Mouse (Mus musculus): ENCODE data around the gene Tdrd3. TPM values are rescaled to one million over a fixed set of nuclear protein-coding genes. Genes with fewer than 3 reads are reported as not detected.
A peak's percentile ranks its signal among the peaks of the same experiment; 100 is the strongest.

Gene Tdrd3
- polyA plus RNA-seq (2014; fragmentation: Nextera tagmentation; extraction: Ambion mirVana) = 20.0 and 20.5 TPM in 2 replicates

- under 1% methylated on average over 85 of the region's 85 CpGs for WGBS
- H3K4me3 ChIP-seq (ENCODE audit: low read depth, low read length) = peak within 1 kb of the TSS; percentile 70
- peak within 1 kb of the TSS; percentile 94 for H3K9ac ChIP-seq (ENCODE audit: low read depth, low read length)
- no peaks in the 10 kb centered on the region for H3K27me3 ChIP-seq (replicated peaks; ENCODE audit: control insufficient read depth, insufficient read depth, low read length)
- peak within 1 kb of the TSS; percentile 79 for H3K4me2 ChIP-seq
- H3K27ac ChIP-seq (ENCODE audit: low read depth, low read length) = peak within 1 kb of the TSS; percentile 98
- peaks cover 5% of the 10 kb centered on the region for H3K4me1 ChIP-seq (replicated peaks; ENCODE audit: control insufficient read depth, insufficient read depth, low read length)
- H3K9me3 ChIP-seq (ENCODE audit: control insufficient read depth, low read length) = no peaks in the 10 kb centered on the region
- ATAC-seq (replicated peaks; ENCODE audit: low FRiP score) (peak; percentile 94), DNase-seq (ENCODE audit: low spot score) (peak; percentile 90)
- no peaks in the 10 kb centered on the region for H3K36me3 ChIP-seq (ENCODE audit: control insufficient read depth, insufficient read depth, low read length)
Measured at GRCm38 (mm10) chr14:87415808-87416721, at the start of gene Tdrd3. Gene Tdrd3, plus strand, starts transcription at chr14:87416639.

GRCm38 (mm10) chr14:87367169-87367568, 49.3 kb upstream of the Tdrd3 start:
- no peaks in the 10 kb centered on the region for H3K36me3 ChIP-seq (ENCODE audit: control insufficient read depth, insufficient read depth, low read length)
- no peak overlapping the region for H3K9ac ChIP-seq (ENCODE audit: low read depth, low read length)
- H3K27me3 ChIP-seq (replicated peaks; ENCODE audit: control insufficient read depth, insufficient read depth, low read length) = no peaks in the 10 kb centered on the region
- no peaks in the 10 kb centered on the region for H3K9me3 ChIP-seq (ENCODE audit: control insufficient read depth, low read length)
- ATAC-seq (replicated peaks; ENCODE audit: low FRiP score) = peak; percentile 43; the same call in 1 of the 2 replicates
- no peak for DNase-seq (ENCODE audit: low spot score)
- 32% methylated on average over 3 of the region's 3 CpGs for WGBS
- H3K4me1 ChIP-seq (replicated peaks; ENCODE audit: control insufficient read depth, insufficient read depth, low read length) = no peaks in the 10 kb centered on the region
- H3K4me2 ChIP-seq = no peak overlapping the region
- H3K27ac ChIP-seq (ENCODE audit: low read depth, low read length) = no peak overlapping the region
- no peak overlapping the region for H3K4me3 ChIP-seq (ENCODE audit: low read depth, low read length)

GRCm38 (mm10) chr14:87383041-87383440, 33.4 kb upstream of the Tdrd3 start:
- DNase-seq (ENCODE audit: low spot score) = no peak
- Histone ChIP-seq H3K4me2 (no peak overlapping the region), H3K36me3 (ENCODE audit: control insufficient read depth, insufficient read depth, low read length) (no peaks in the 10 kb centered on the region), H3K9ac (ENCODE audit: low read depth, low read length) (no peak overlapping the region), H3K4me1 (replicated peaks; ENCODE audit: control insufficient read depth, insufficient read depth, low read length) (no peaks in the 10 kb centered on the region), H3K9me3 (ENCODE audit: control insufficient read depth, low read length) (no peaks in the 10 kb centered on the region), H3K27ac (ENCODE audit: low read depth, low read length) (no peak overlapping the region), H3K4me3 (ENCODE audit: low read depth, low read length) (no peak overlapping the region), H3K27me3 (replicated peaks; ENCODE audit: control insufficient read depth, insufficient read depth, low read length) (no peaks in the 10 kb centered on the region)
- ATAC-seq (replicated peaks; ENCODE audit: low FRiP score) = no peak
- 56% methylated on average over 2 of the region's 2 CpGs for WGBS

DNA sequence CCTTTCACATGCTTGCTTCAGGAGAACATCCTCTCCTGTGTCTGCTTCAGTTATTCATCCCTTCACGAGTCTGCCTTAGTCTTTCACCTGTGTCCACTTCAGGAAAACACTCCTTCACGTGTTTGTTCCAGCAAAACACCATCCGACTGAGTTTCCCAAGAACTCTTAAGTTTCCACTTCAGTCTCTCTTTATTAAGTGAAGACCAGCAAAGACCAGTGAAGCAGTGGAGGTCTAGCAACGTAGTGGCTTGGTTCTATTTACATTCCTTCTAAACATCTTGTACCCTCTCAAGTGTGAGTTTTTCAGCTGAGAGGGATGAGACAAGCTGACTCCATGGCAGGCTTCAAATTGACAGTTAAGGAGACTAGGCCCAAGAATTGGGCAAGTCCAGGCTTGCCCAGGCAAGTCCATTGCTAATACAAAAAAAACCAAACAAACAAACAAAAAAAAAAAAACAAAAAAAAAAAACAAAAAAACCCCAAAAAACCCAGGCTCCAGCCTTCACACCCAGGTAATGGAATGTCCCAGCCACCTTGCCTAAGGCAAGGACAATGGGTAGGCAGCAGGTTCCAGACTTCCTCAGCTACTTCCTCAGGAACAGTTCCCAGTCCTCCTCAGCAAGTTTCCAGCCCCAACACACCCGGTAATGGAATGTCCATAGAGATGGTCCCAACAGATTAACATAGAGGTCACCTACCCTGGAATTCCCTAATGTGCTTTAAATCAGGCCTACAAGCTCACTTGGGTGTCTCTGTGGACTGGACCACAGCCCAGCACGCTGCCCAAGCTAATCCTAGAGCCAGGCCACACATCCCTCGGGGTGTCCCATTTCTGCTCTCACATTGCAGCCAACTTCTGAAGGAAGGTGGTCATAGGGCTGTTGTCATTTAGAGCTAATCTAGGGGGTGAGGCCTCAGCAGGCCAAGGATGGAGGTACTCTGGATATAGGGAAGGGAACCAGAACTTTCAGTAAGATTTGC, 31.9 kb upstream of the Tdrd3 start:
- WGBS = 72% methylated on average over 7 of the region's 7 CpGs
- no peak overlapping the region for H3K4me2 ChIP-seq

GRCm38 (mm10) chr14:87393096-87393495, 23.3 kb upstream of the Tdrd3 start:
- WGBS = 89% methylated on average over 3 of the region's 3 CpGs
- ATAC-seq (replicated peaks; ENCODE audit: low FRiP score) = no peak
- no peak overlapping the region for H3K27ac ChIP-seq (ENCODE audit: low read depth, low read length)

More for the DNA sequence above, 31.9 kb upstream of the Tdrd3 start:
- no peaks in the 10 kb centered on the region for H3K36me3 ChIP-seq (ENCODE audit: control insufficient read depth, insufficient read depth, low read length)
- H3K27me3 ChIP-seq (replicated peaks; ENCODE audit: control insufficient read depth, insufficient read depth, low read length) = no peaks in the 10 kb centered on the region
- H3K9me3 ChIP-seq (ENCODE audit: control insufficient read depth, low read length) = no peaks in the 10 kb centered on the region
- DNase-seq (ENCODE audit: low spot score) = no peak
- no peaks in the 10 kb centered on the region for H3K4me1 ChIP-seq (replicated peaks; ENCODE audit: control insufficient read depth, insufficient read depth, low read length)
- ATAC-seq (replicated peaks; ENCODE audit: low FRiP score) = no peak
- H3K27ac ChIP-seq (ENCODE audit: low read depth, low read length) = no peak overlapping the region
- H3K4me3 ChIP-seq (ENCODE audit: low read depth, low read length) = no peak overlapping the region
- no peak overlapping the region for H3K9ac ChIP-seq (ENCODE audit: low read depth, low read length)

GRCm38 (mm10) chr14:87396643-87397042, 19.8 kb upstream of the Tdrd3 start:
- Histone ChIP-seq H3K9me3 (ENCODE audit: control insufficient read depth, low read length) (no peaks in the 10 kb centered on the region), H3K9ac (ENCODE audit: low read depth, low read length) (no peak overlapping the region), H3K4me1 (replicated peaks; ENCODE audit: control insufficient read depth, insufficient read depth, low read length) (no peaks in the 10 kb centered on the region), H3K4me2 (no peak overlapping the region), H3K36me3 (ENCODE audit: control insufficient read depth, insufficient read depth, low read length) (no peaks in the 10 kb centered on the region), H3K27ac (ENCODE audit: low read depth, low read length) (no peak overlapping the region), H3K4me3 (ENCODE audit: low read depth, low read length) (no peak overlapping the region), H3K27me3 (replicated peaks; ENCODE audit: control insufficient read depth, insufficient read depth, low read length) (no peaks in the 10 kb centered on the region)
- 76% methylated on average over 5 of the region's 5 CpGs for WGBS
- DNase-seq (ENCODE audit: low spot score) (no peak), ATAC-seq (replicated peaks; ENCODE audit: low FRiP score) (no peak)

More at GRCm38 (mm10) chr14:87393096-87393495, 23.3 kb upstream of the Tdrd3 start:
- H3K4me2 ChIP-seq = no peak overlapping the region
- no peaks in the 10 kb centered on the region for H3K36me3 ChIP-seq (ENCODE audit: control insufficient read depth, insufficient read depth, low read length)
- H3K9me3 ChIP-seq (ENCODE audit: control insufficient read depth, low read length) = no peaks in the 10 kb centered on the region
- H3K27me3 ChIP-seq (replicated peaks; ENCODE audit: control insufficient read depth, insufficient read depth, low read length) = no peaks in the 10 kb centered on the region
- no peak overlapping the region for H3K9ac ChIP-seq (ENCODE audit: low read depth, low read length)
- H3K4me3 ChIP-seq (ENCODE audit: low read depth, low read length) = no peak overlapping the region
- H3K4me1 ChIP-seq (replicated peaks; ENCODE audit: control insufficient read depth, insufficient read depth, low read length) = no peaks in the 10 kb centered on the region
- DNase-seq (ENCODE audit: low spot score) = no peak

DNA sequence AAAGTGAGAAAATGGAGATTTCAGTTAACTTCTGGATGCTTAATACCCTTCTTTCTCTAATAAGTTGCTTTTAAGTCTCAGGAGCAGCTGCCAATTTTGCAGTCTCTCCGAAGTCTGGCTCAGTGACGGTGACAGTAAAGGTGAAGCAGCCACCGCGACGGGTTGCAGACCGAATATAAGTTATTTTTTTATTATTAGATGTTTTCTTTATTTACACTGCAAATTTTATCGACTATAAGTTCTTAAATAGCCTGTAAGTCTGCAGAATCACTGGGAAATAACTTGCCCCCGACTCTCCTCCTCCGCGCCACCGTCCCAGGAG, 992 bp upstream of the Tdrd3 start:
- Histone ChIP-seq H3K9me3 (ENCODE audit: control insufficient read depth, low read length) (no peaks in the 10 kb centered on the region), H3K4me2 (peak overlapping the region; percentile 79), H3K4me3 (ENCODE audit: low read depth, low read length) (peak overlapping the region; percentile 70), H3K4me1 (replicated peaks; ENCODE audit: control insufficient read depth, insufficient read depth, low read length) (peaks cover 5% of the 10 kb centered on the region), H3K36me3 (ENCODE audit: control insufficient read depth, insufficient read depth, low read length) (no peaks in the 10 kb centered on the region), H3K27ac (ENCODE audit: low read depth, low read length) (no peak overlapping the region), H3K27me3 (replicated peaks; ENCODE audit: control insufficient read depth, insufficient read depth, low read length) (no peaks in the 10 kb centered on the region), H3K9ac (ENCODE audit: low read depth, low read length) (peak overlapping the region; percentile 94)
- ATAC-seq (replicated peaks; ENCODE audit: low FRiP score) (no peak), DNase-seq (ENCODE audit: low spot score) (no peak)
- 2% methylated on average over 11 of the region's 11 CpGs for WGBS

GRCm38 (mm10) chr14:87416755-87417690, 584 bp downstream of the Tdrd3 start:
- DNase-seq (ENCODE audit: low spot score) (peak; percentile 76), ATAC-seq (replicated peaks; ENCODE audit: low FRiP score) (peak; percentile 64)
- WGBS = under 1% methylated on average over 92 of the region's 109 CpGs
- no peaks in the 10 kb centered on the region for H3K27me3 ChIP-seq (replicated peaks; ENCODE audit: control insufficient read depth, insufficient read depth, low read length)
- peak overlapping the region; percentile 70 for H3K4me3 ChIP-seq (ENCODE audit: low read depth, low read length)
- H3K27ac ChIP-seq (ENCODE audit: low read depth, low read length) = peak overlapping the region; percentile 98
- peak overlapping the region; percentile 94 for H3K9ac ChIP-seq (ENCODE audit: low read depth, low read length)
- H3K9me3 ChIP-seq (ENCODE audit: control insufficient read depth, low read length) = no peaks in the 10 kb centered on the region
- H3K4me2 ChIP-seq = peak overlapping the region; percentile 79
- H3K36me3 ChIP-seq (ENCODE audit: control insufficient read depth, insufficient read depth, low read length) = no peaks in the 10 kb centered on the region
- H3K4me1 ChIP-seq (replicated peaks; ENCODE audit: control insufficient read depth, insufficient read depth, low read length) = peaks cover 5% of the 10 kb centered on the region

All from liver, embryonic 11.5 days (tissue).